Comparison of ENCODE assay signal across 16 mouse cellular contexts in genomic region chr8:69957879-69958278, GRCm38 (mm10). TPM values are rescaled to one million over a fixed set of nuclear protein-coding genes. Genes with fewer than 3 reads are reported as not detected.
DNase-seq lines count a peak whose midpoint lies in the region; ATAC-seq and TF ChIP-seq lines count a peak whose summit lies in the region.
"Had no signal": no experiment of that assay in that cellular context is flagged by ENCODE, and none has a peak within 500 bp of the region (broad histone marks: within the 10 kb centered on the region; RNA-seq: fewer than 3 reads in every experiment).

No protein-coding gene starts in this region.

- H3K27ac ChIP-seq in heart, embryonic 12.5 days (ENCODE audit: poor library complexity, severe bottlenecking): no peak overlapping the region
- peak overlapping the region; percentile 18; the same call in 1 of the 2 replicates for H3K27ac ChIP-seq in liver, adult 2 months (replicated peaks; ENCODE audit: insufficient read depth, low read depth, low read length)
- no peak overlapping the region for H3K27ac ChIP-seq in liver, embryonic 11.5 days (ENCODE audit: low read depth, low read length)
- peak overlapping the region; percentile 7; the same call in 1 of the 2 replicates for H3K27ac ChIP-seq in MEL (ENCODE audit: control insufficient read depth, low read depth, low read length)
- H3K27ac ChIP-seq: hindbrain, postnatal 0 days; limb, embryonic 10.5 days; midbrain, embryonic 15.5 days; neural tube, embryonic 13.5 days had no signal

- H3K27me3 ChIP-seq in heart, embryonic 12.5 days (replicated peaks): no peaks in the 10 kb centered on the region
- H3K27me3 ChIP-seq in liver, adult 2 months (ENCODE audit: control insufficient read depth, insufficient read depth, low read length): no peaks in the 10 kb centered on the region
- H3K27me3 ChIP-seq in liver, embryonic 11.5 days (replicated peaks; ENCODE audit: control insufficient read depth, insufficient read depth, low read length): no peaks in the 10 kb centered on the region
- no peaks in the 10 kb centered on the region for H3K27me3 ChIP-seq in MEL (ENCODE audit: control insufficient read depth in 1 of 2, insufficient read depth in 2 of 2, low read length in 2 of 2)
- H3K27me3 ChIP-seq: midbrain, embryonic 15.5 days; neural tube, embryonic 13.5 days had no signal

- DNase-seq in heart, adult 8-10 months (ENCODE audit: low spot score): peak; percentile 62
- DNase-seq in liver, adult 2 months (ENCODE audit: extremely low read depth, low read depth, low spot score): no peak
- DNase-seq in liver, embryonic 11.5 days (ENCODE audit: low spot score): no peak
- peak; percentile 44 for DNase-seq in MEL (ENCODE audit: low read depth, low spot score)
- no peak for DNase-seq in cerebellum, postnatal 36 days
- DNase-seq: cerebellum, adult 18-20 months; lung, postnatal 10 days; thymus, postnatal 36 days had no signal

- TF ChIP-seq EP300 in MEL (IDR thresholded peaks at IDR 0.05; ENCODE audit: low read depth in 1 of 2, low read length in 2 of 2): no peak

- 0 out of 2 replicates have a peak, but pooled peaks cover 4% of the 10 kb centered on the region for H3K36me3 ChIP-seq in heart, embryonic 12.5 days
- 0 out of 2 replicates have a peak, but pooled peaks cover 2% of the 10 kb centered on the region for H3K36me3 ChIP-seq in liver, adult 2 months (ENCODE audit: control insufficient read depth, insufficient read depth, low read length)
- no peaks in the 10 kb centered on the region for H3K36me3 ChIP-seq in liver, embryonic 11.5 days (ENCODE audit: control insufficient read depth, insufficient read depth, low read length)
- H3K36me3 ChIP-seq in MEL (ENCODE audit: control insufficient read depth in 1 of 2, insufficient read depth in 2 of 2, low read length in 2 of 2): peaks cover 1 to 32% of the 10 kb centered on the region in 2 experiments; a peak in 3 of 4 replicates
- H3K36me3 ChIP-seq: midbrain, embryonic 15.5 days; neural tube, embryonic 13.5 days had no signal

- H3K4me1 ChIP-seq in heart, embryonic 12.5 days (replicated peaks): peaks cover 55% of the 10 kb centered on the region
- peaks cover 33% of the 10 kb centered on the region for H3K4me1 ChIP-seq in liver, adult 2 months (ENCODE audit: control insufficient read depth, insufficient read depth, low read length)
- peaks cover 23% of the 10 kb centered on the region for H3K4me1 ChIP-seq in liver, embryonic 11.5 days (replicated peaks; ENCODE audit: control insufficient read depth, insufficient read depth, low read length)
- peaks cover 9 to 29% of the 10 kb centered on the region in 2 experiments for H3K4me1 ChIP-seq in MEL (ENCODE audit: control insufficient read depth in 1 of 2, insufficient read depth in 2 of 2, low read length in 2 of 2)
- H3K4me1 ChIP-seq: midbrain, embryonic 15.5 days had no signal

- no peak for TF ChIP-seq RAD21 in MEL (IDR thresholded peaks at IDR 0.05; ENCODE audit: low read depth, low read length)

- H3K9me3 ChIP-seq in heart, embryonic 12.5 days (replicated peaks): no peaks in the 10 kb centered on the region
- H3K9me3 ChIP-seq in liver, embryonic 11.5 days (ENCODE audit: control insufficient read depth, low read length): no peaks in the 10 kb centered on the region
- no peaks in the 10 kb centered on the region for H3K9me3 ChIP-seq in MEL (replicated peaks; ENCODE audit: insufficient read depth, low read length)
- H3K9me3 ChIP-seq: limb, embryonic 10.5 days; midbrain, embryonic 15.5 days; neural tube, embryonic 13.5 days had no signal

- no peak for TF ChIP-seq CTCF in liver, adult 2 months (IDR thresholded peaks at IDR 0.05; ENCODE audit: low read depth, low read length)
- no peak for TF ChIP-seq CTCF in MEL (IDR thresholded peaks at IDR 0.05 in 2 of 3, conservative IDR thresholded peaks at IDR 0.05 in 1 of 3; ENCODE audit: control insufficient read depth in 1 of 3, insufficient read depth in 1 of 3, low read depth in 2 of 3, low read length in 3 of 3, poor library complexity in 1 of 3, severe bottlenecking in 1 of 3)

- TF ChIP-seq POLR2A in liver, adult 2 months (IDR thresholded peaks at IDR 0.05; ENCODE audit: extremely low read depth, insufficient read depth, low read length): no peak
- TF ChIP-seq POLR2A in MEL (IDR thresholded peaks at IDR 0.05; ENCODE audit: control insufficient read depth in 1 of 2, insufficient read depth in 1 of 2, low read depth in 1 of 2, low read length in 2 of 2, poor library complexity in 1 of 2): no peak

- no peak overlapping the region for H3K4me2 ChIP-seq in heart, embryonic 12.5 days
- H3K4me2 ChIP-seq in liver, embryonic 11.5 days: no peak overlapping the region
- H3K4me2 ChIP-seq: midbrain, embryonic 15.5 days; neural tube, embryonic 13.5 days had no signal

- H3K9ac ChIP-seq in heart, embryonic 12.5 days: no peak overlapping the region
- no peak overlapping the region for H3K9ac ChIP-seq in liver, adult 2 months (ENCODE audit: low read depth, low read length)
- H3K9ac ChIP-seq in liver, embryonic 11.5 days (ENCODE audit: low read depth, low read length): no peak overlapping the region
- no peak overlapping the region for H3K9ac ChIP-seq in MEL (ENCODE audit: control insufficient read depth, low read depth, low read length, poor library complexity, severe bottlenecking)
- H3K9ac ChIP-seq: midbrain, embryonic 15.5 days; neural tube, embryonic 13.5 days had no signal

- ATAC-seq in heart, embryonic 12.5 days (ENCODE audit: insufficient number of reproducible peaks, low FRiP score): no peak
- no peak; the same call in 1 of the 2 replicates for ATAC-seq in liver, embryonic 11.5 days (replicated peaks; ENCODE audit: low FRiP score)
- ATAC-seq in granulocyte monocyte progenitor cell, adult 5-6 weeks (replicated peaks; ENCODE audit: poor library complexity, severe bottlenecking): 0 out of 2 replicates have a peak, but pooled peaks have one; percentile 10
- ATAC-seq: activated CD4-positive, CD25-positive, alpha-beta regulatory T cell, adult 4 months; forebrain, embryonic 16.5 days; hindbrain, postnatal 0 days; midbrain, embryonic 15.5 days had no signal

- H3K79me2 ChIP-seq in liver, adult 2 months (ENCODE audit: control insufficient read depth, insufficient read depth, low read length): peaks cover 55% of the 10 kb centered on the region
- peaks cover 88% of the 10 kb centered on the region for H3K79me2 ChIP-seq in MEL (ENCODE audit: control insufficient read depth, insufficient read depth, low read length, poor library complexity)

- no peak overlapping the region for H3K4me3 ChIP-seq in heart, embryonic 12.5 days
- no peak overlapping the region for H3K4me3 ChIP-seq in liver, adult 2 months (ENCODE audit: insufficient read depth, low read depth, low read length)
- no peak overlapping the region for H3K4me3 ChIP-seq in liver, embryonic 11.5 days (ENCODE audit: low read depth, low read length)
- H3K4me3 ChIP-seq in MEL (ENCODE audit: control insufficient read depth in 1 of 2, insufficient read depth in 1 of 2, low read depth in 2 of 2, low read length in 2 of 2): no peak overlapping the region
- H3K4me3 ChIP-seq: limb, embryonic 10.5 days; midbrain, embryonic 15.5 days; neural tube, embryonic 13.5 days had no signal

RNA-seq across cellular contexts. Expression of gene Gatad2a, which starts 38.3 kb away (rescaled TPM):
- total RNA-seq in heart, adult 8-10 months (2022): 10 to 100 TPM; 28.0 to 31.2 (median 30.0) TPM
- 55.6 and 59.2 TPM in 2 replicates for polyA plus RNA-seq in heart, embryonic 12.5 days (2016; fragmentation: Nextera tagmentation; extraction: Ambion mirVana)
- 11.2 and 16.8 TPM in 2 replicates for total RNA-seq in liver, adult 2 months (2014; rRNA removed)
- polyA plus RNA-seq in liver, adult 2 months (2012; rRNA removed): 35.0 and 35.5 TPM in 2 replicates
- 72.6 and 75.3 TPM in 2 replicates for polyA plus RNA-seq in liver, embryonic 11.5 days (2014; fragmentation: Nextera tagmentation; extraction: Ambion mirVana)
- total RNA-seq in MEL (2012; rRNA removed): 101 and 111 TPM in 2 replicates
- 100 to 1,000 TPM in 1 of 2 experiments, 10 to 100 TPM in 1; 38.0 to 129 TPM for polyA plus RNA-seq in MEL (2012; ENCODE audit: insufficient read depth in 1 of 2, insufficient read length in 2 of 2, low read depth in 1 of 2, low replicate concordance in 2 of 2, missing spikeins in 1 of 2)
- 51.7 and 69.2 TPM in 2 replicates for total RNA-seq in granulocyte monocyte progenitor cell, adult 5-6 weeks (2014; fragmentation: Nextera tagmentation)
- total RNA-seq in granulocyte monocyte progenitor cell, adult 5-6 weeks (2017): 47.5 and 58.2 TPM in 2 replicates

RNA-seq across cellular contexts. Expression of gene Yjefn3, which starts 55.4 kb away (rescaled TPM):
- total RNA-seq in heart, adult 8-10 months (2022): 10 to 100 TPM in 3 of 4 experiments, 1 to 10 TPM in 1; 9.5 to 16.7 (median 13.2) TPM
- polyA plus RNA-seq in heart, embryonic 12.5 days (2016; fragmentation: Nextera tagmentation; extraction: Ambion mirVana): 7.4 and 8.9 TPM in 2 replicates
- 0.20 and 0.83 TPM in 2 replicates for total RNA-seq in liver, adult 2 months (2014; rRNA removed)
- 1.4 and 2.0 TPM in 2 replicates for polyA plus RNA-seq in liver, adult 2 months (2012; rRNA removed)
- 1.7 and 1.9 TPM in 2 replicates for polyA plus RNA-seq in liver, embryonic 11.5 days (2014; fragmentation: Nextera tagmentation; extraction: Ambion mirVana)
- total RNA-seq in MEL (2012; rRNA removed): 1.2 and 8.2 TPM in 2 replicates
- polyA plus RNA-seq in MEL (2012; ENCODE audit: insufficient read depth in 1 of 2, insufficient read length in 2 of 2, low read depth in 1 of 2, low replicate concordance in 2 of 2, missing spikeins in 1 of 2): 1 to 10 TPM in 1 of 2 experiments, not detected in 1; 5.3 TPM
- total RNA-seq in granulocyte monocyte progenitor cell, adult 5-6 weeks (2014; fragmentation: Nextera tagmentation): 2.7 TPM in 1 of 2 replicates, not detected in the other
- not detected in 2 replicates for total RNA-seq in granulocyte monocyte progenitor cell, adult 5-6 weeks (2017)

RNA-seq across cellular contexts. Expression of gene Ndufa13, which starts 55.5 kb away (rescaled TPM):
- total RNA-seq in heart, adult 8-10 months (2022): 100 to 1,000 TPM; 373 to 528 (median 455) TPM
- polyA plus RNA-seq in heart, embryonic 12.5 days (2016; fragmentation: Nextera tagmentation; extraction: Ambion mirVana): 309 and 314 TPM in 2 replicates
- total RNA-seq in liver, adult 2 months (2014; rRNA removed): 132 and 141 TPM in 2 replicates
- polyA plus RNA-seq in liver, adult 2 months (2012; rRNA removed): 206 and 221 TPM in 2 replicates
- polyA plus RNA-seq in liver, embryonic 11.5 days (2014; fragmentation: Nextera tagmentation; extraction: Ambion mirVana): 145 and 159 TPM in 2 replicates
- 114 and 122 TPM in 2 replicates for total RNA-seq in MEL (2012; rRNA removed)
- polyA plus RNA-seq in MEL (2012; ENCODE audit: insufficient read depth in 1 of 2, insufficient read length in 2 of 2, low read depth in 1 of 2, low replicate concordance in 2 of 2, missing spikeins in 1 of 2): 10 to 100 TPM in 1 of 2 experiments, not detected in 1; 97.7 TPM
- total RNA-seq in granulocyte monocyte progenitor cell, adult 5-6 weeks (2014; fragmentation: Nextera tagmentation): 76.7 and 98.5 TPM in 2 replicates
- total RNA-seq in granulocyte monocyte progenitor cell, adult 5-6 weeks (2017): 107 and 110 TPM in 2 replicates

RNA-seq across cellular contexts. Expression of gene Tssk6, which starts 55.9 kb away (rescaled TPM):
- total RNA-seq in heart, adult 8-10 months (2022): under 1 TPM in 1 of 4 experiments, not detected in 3; 0.19 TPM
- polyA plus RNA-seq in heart, embryonic 12.5 days (2016; fragmentation: Nextera tagmentation; extraction: Ambion mirVana): 1.9 and 3.1 TPM in 2 replicates
- total RNA-seq in liver, adult 2 months (2014; rRNA removed): not detected in 2 replicates
- 0.09 TPM in 1 of 2 replicates, not detected in the other for polyA plus RNA-seq in liver, adult 2 months (2012; rRNA removed)
- polyA plus RNA-seq in liver, embryonic 11.5 days (2014; fragmentation: Nextera tagmentation; extraction: Ambion mirVana): 4.5 and 5.2 TPM in 2 replicates
- total RNA-seq in MEL (2012; rRNA removed): 2.1 and 3.4 TPM in 2 replicates
- 1 to 10 TPM in 1 of 2 experiments, not detected in 1; 3.8 TPM for polyA plus RNA-seq in MEL (2012; ENCODE audit: insufficient read depth in 1 of 2, insufficient read length in 2 of 2, low read depth in 1 of 2, low replicate concordance in 2 of 2, missing spikeins in 1 of 2)
- total RNA-seq in granulocyte monocyte progenitor cell, adult 5-6 weeks (2014; fragmentation: Nextera tagmentation): 0.73 TPM in 1 of 2 replicates, not detected in the other
- total RNA-seq in granulocyte monocyte progenitor cell, adult 5-6 weeks (2017): 1.5 and 2.5 TPM in 2 replicates
- polyA plus RNA-seq: activated CD4-positive, CD25-positive, alpha-beta regulatory T cell, adult 4 months had no signal

Comparison
In these comparisons a context has a peak if more than half of its experiments do, and no peak if none do; other contexts are left out.
1. H3K27ac ChIP-seq: peak in liver, adult 2 months (single experiment) and MEL (single experiment); none in heart, embryonic 12.5 days (single experiment) and liver, embryonic 11.5 days (single experiment).
2. DNase-seq: peak in heart, adult 8-10 months (single experiment) and MEL (single experiment); none in liver, adult 2 months (single experiment), liver, embryonic 11.5 days (single experiment) and cerebellum, postnatal 36 days (0 of 2).